Mouse (Mus musculus): ENCODE measurements at regions not wholly inside any gene's neighbourhood (a gene's known extent, or its start where the extent isn't known, plus 50 kb on each side); places are given as distances from the start of the nearest gene placed in this dataset.

- no peaks in the 10 kb centered on the region for H3K4me1 ChIP-seq
- H3K27me3 ChIP-seq (replicated peaks; ENCODE audit: low read depth, poor library complexity, severe bottlenecking): no peaks in the 10 kb centered on the region
- H3K36me3 ChIP-seq (replicated peaks): no peaks in the 10 kb centered on the region
- DNase-seq (ENCODE audit: low spot score): no peak
- no peak overlapping the region for H3K4me3 ChIP-seq
- H3K9me3 ChIP-seq: 0 out of 2 replicates have a peak, but pooled peaks cover 4% of the 10 kb centered on the region
- 92% methylated on average over 6 of the region's 6 CpGs for WGBS
- H3K27ac ChIP-seq (replicated peaks): no peak overlapping the region
These were observed 60.1 kb upstream of the Tlk1 start for GRCm38 (mm10) chr2:70885674-70886073.

- Histone ChIP-seq H3K27ac (replicated peaks) (no peak overlapping the region), H3K4me3 (no peak overlapping the region), H3K4me1 (no peaks in the 10 kb centered on the region), H3K27me3 (replicated peaks; ENCODE audit: low read depth, poor library complexity, severe bottlenecking) (no peaks in the 10 kb centered on the region), H3K36me3 (replicated peaks) (no peaks in the 10 kb centered on the region), H3K9me3 (no peaks in the 10 kb centered on the region)
- WGBS: 79% methylated on average over 13 of the region's 13 CpGs
- no peak for DNase-seq (ENCODE audit: low spot score)
These were observed 52.0 kb upstream of the Tlk1 start for GRCm38 (mm10) chr2:70877333-70878080.

GRCm38 (mm10) chr2:70876251-70876650 lies 50.7 kb upstream of the Tlk1 start:
- H3K27me3 ChIP-seq (replicated peaks; ENCODE audit: low read depth, poor library complexity, severe bottlenecking): no peaks in the 10 kb centered on the region
- DNase-seq (ENCODE audit: low spot score): no peak
- H3K36me3 ChIP-seq (replicated peaks): no peaks in the 10 kb centered on the region
- H3K4me1 ChIP-seq: peaks cover 3% of the 10 kb centered on the region; the same call in 1 of the 2 replicates
- no peak overlapping the region for H3K4me3 ChIP-seq
- H3K27ac ChIP-seq (replicated peaks): no peak overlapping the region
- WGBS: 77% methylated on average over 5 of the region's 5 CpGs
- H3K9me3 ChIP-seq: no peaks in the 10 kb centered on the region
